ENCODE assay signal across 11 mouse cellular contexts in the genomic region with DNA sequence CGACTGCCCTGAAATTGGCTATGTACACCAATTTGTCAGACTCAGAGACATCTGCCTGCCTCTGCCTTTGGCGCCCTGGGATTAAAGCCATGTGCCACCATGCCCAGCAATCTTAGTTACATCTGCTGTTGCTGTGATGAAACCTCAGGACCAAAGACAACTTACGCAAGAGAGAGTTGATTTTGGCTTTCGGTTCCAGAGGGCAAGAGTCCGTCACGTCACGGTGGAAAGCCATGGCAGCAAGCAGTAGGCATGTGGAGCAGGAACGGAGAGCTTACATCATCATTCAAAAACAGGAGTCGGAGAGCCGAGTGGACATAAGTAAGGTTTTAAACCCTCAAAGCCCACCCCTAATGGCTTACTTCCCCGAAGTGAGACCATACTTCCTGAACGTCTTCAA. TPM values are rescaled to one million over a fixed set of nuclear protein-coding genes. Genes with fewer than 3 reads are reported as not detected.
DNase-seq lines count a peak whose midpoint lies in the region; TF ChIP-seq lines count a peak whose summit lies in the region.
"Had no signal": no experiment of that assay in that cellular context is flagged by ENCODE, and none has a peak within 500 bp of the region (broad histone marks: within the 10 kb centered on the region; RNA-seq: fewer than 3 reads in every experiment).

No protein-coding gene starts in this region.

- peaks cover 12% of the 10 kb centered on the region for H3K4me1 ChIP-seq in lung, adult 2 months (ENCODE audit: control insufficient read depth, insufficient read depth, low read length)

- TF ChIP-seq CTCF in lung, adult 2 months (IDR thresholded peaks at IDR 0.05; ENCODE audit: insufficient read depth, low read length) = no peak
- no peak for TF ChIP-seq CTCF in gastrocnemius, adult 2 months (IDR thresholded peaks at IDR 0.05)

- no peak overlapping the region for H3K4me3 ChIP-seq in lung, adult 2 months (replicated peaks; ENCODE audit: extremely low read depth, low read depth, low read length)
- H3K4me3 ChIP-seq in gastrocnemius, adult 2 months = no peak overlapping the region

- peak; percentile 61 for DNase-seq in lung, postnatal 36 days
- no peak for DNase-seq in lung, adult 2 months
- peak; percentile 70 for DNase-seq in fat pad, adult 2 months (ENCODE audit: extremely low read depth, low read depth, low spot score)
- peak; percentile 68 to 85 for DNase-seq in kidney, postnatal 36 days
- peak; percentile 33 for DNase-seq in thymus, postnatal 25 days
- no peak for DNase-seq in layer of hippocampus, adult 11-12 months (ENCODE audit: low spot score)
- no peak for DNase-seq in gastrocnemius, adult 2 months
- no peak for DNase-seq in heart, postnatal 4 days
- DNase-seq: cerebellum, postnatal 10 days; right cerebral cortex, postnatal 25 days had no signal

- WGBS in lung, adult 2 months = 57% methylated on average over 12 of the region's 12 CpGs

- no peak overlapping the region for H3K27ac ChIP-seq in gastrocnemius, adult 2 months
- H3K27ac ChIP-seq: macrophage had no signal

- no peak for TF ChIP-seq POLR2A in lung, adult 2 months (IDR thresholded peaks at IDR 0.05; ENCODE audit: borderline replicate concordance, extremely low read depth, low read depth, low read length)

- intact Hi-C loops in gastrocnemius, adult 2 months (cut with DNase I) = no loop called here

RNA-seq across cellular contexts. Expression of a gene that starts 42.3 kb away (rescaled TPM):
- 91.0 and 94.6 TPM in 2 replicates for polyA plus RNA-seq in lung, adult 2 months (2012; rRNA removed)
- 10 to 100 TPM; 65.0 to 80.1 TPM for total RNA-seq in gastrocnemius, adult 2 months (2021)
- total RNA-seq in heart, postnatal 4 days (2021) = 10 to 100 TPM; 90.7 to 95.0 TPM

Comparison
In these comparisons a context has a peak if more than half of its experiments do, and no peak if none do; other contexts are left out.
1. DNase-seq: peak in lung, postnatal 36 days (single experiment), fat pad, adult 2 months (single experiment), kidney, postnatal 36 days (2 of 2) and thymus, postnatal 25 days (single experiment); none in lung, adult 2 months (single experiment), layer of hippocampus, adult 11-12 months (single experiment), gastrocnemius, adult 2 months (single experiment) and heart, postnatal 4 days (single experiment).